Mouse (Mus musculus): ENCODE measurements at regions not wholly inside any gene's neighbourhood (a gene's known extent, or its start where the extent isn't known, plus 50 kb on each side); places are given as distances from the start of the nearest gene placed in this dataset.

DNA sequence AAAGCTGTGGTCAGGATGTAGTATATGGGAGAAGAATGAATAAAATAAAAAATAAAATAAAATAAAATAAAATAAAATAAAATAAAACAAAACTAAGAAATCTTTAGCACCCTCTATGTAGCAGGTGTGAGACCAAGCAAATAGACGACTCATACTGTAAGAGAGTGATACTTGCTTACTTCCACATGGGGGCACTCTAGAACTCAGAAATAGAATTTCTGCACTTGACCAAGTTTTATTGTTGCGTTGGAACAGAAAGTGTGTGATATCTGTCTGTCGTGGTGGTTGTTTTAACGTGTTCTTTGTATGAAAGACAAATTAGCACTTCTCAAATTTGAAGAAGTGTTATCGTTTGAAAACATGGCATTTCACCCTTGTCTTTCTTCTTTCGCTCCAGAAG, 125.4 kb downstream of the Dthd1 start:
- peak; percentile 4 for DNase-seq
